Comparison of ENCODE assay signal across 15 mouse cellular contexts in the genomic region with DNA sequence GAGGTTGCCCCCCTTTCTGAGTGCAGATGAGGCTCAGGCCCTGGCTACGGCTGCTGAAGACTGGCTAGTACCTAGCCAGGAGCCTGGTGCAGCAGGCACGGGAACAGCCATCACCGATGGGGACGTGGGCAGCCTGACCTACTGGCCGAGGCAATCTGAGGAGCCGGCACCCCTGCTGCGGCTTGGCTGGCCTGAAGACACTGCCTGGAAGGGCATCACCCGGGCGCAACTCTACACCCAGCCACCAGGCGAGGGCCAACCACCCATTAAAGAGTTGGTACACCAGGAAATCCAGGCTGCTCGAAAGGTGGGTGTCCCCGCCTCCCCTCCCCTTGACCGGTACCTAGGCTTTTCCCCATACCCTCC. TPM values are rescaled to one million over a fixed set of nuclear protein-coding genes. Genes with fewer than 3 reads are reported as not detected.
DNase-seq lines count a peak whose midpoint lies in the region; ATAC-seq and TF ChIP-seq lines count a peak whose summit lies in the region.
"Had no signal": no experiment of that assay in that cellular context is flagged by ENCODE, and none has a peak within 500 bp of the region (broad histone marks: within the 10 kb centered on the region; RNA-seq: fewer than 3 reads in every experiment).

No protein-coding gene starts in this region.

- no peaks in the 10 kb centered on the region for H3K9me3 ChIP-seq in forebrain, embryonic 11.5 days (ENCODE audit: control insufficient read depth, low read length)
- H3K9me3 ChIP-seq in forebrain, embryonic 13.5 days (replicated peaks): no peaks in the 10 kb centered on the region
- no peaks in the 10 kb centered on the region for H3K9me3 ChIP-seq in midbrain, embryonic 10.5 days (replicated peaks)
- H3K9me3 ChIP-seq in midbrain, embryonic 15.5 days: no peaks in the 10 kb centered on the region
- H3K9me3 ChIP-seq in embryonic facial prominence, embryonic 12.5 days: no peaks in the 10 kb centered on the region
- H3K9me3 ChIP-seq in midbrain, postnatal 0 days (ENCODE audit: low read length): no peaks in the 10 kb centered on the region
- H3K9me3 ChIP-seq: forebrain, embryonic 10.5 days; limb, embryonic 13.5 days had no signal

- peak; percentile 54 for DNase-seq in forebrain, embryonic 11.5 days (ENCODE audit: low spot score)
- no peak for DNase-seq in midbrain, embryonic 10.5 days (ENCODE audit: low spot score)
- DNase-seq in midbrain, postnatal 0 days (ENCODE audit: low spot score): no peak
- DNase-seq in kidney, postnatal 36 days: no peak
- DNase-seq in spleen, adult 18-20 months: no peak
- DNase-seq: adrenal gland, postnatal 10 days; B cell, adult 2 months; gastrocnemius, postnatal 25 days had no signal

- peaks cover 24% of the 10 kb centered on the region for H3K36me3 ChIP-seq in forebrain, embryonic 11.5 days (ENCODE audit: control insufficient read depth, insufficient read depth, low read length)
- H3K36me3 ChIP-seq in forebrain, embryonic 13.5 days (ENCODE audit: poor library complexity, severe bottlenecking): peaks cover 83% of the 10 kb centered on the region
- peaks cover 86% of the 10 kb centered on the region for H3K36me3 ChIP-seq in midbrain, embryonic 10.5 days
- H3K36me3 ChIP-seq in midbrain, embryonic 15.5 days (replicated peaks): peaks cover 27% of the 10 kb centered on the region
- H3K36me3 ChIP-seq in embryonic facial prominence, embryonic 12.5 days: peaks cover 80% of the 10 kb centered on the region
- H3K36me3 ChIP-seq in midbrain, postnatal 0 days (ENCODE audit: insufficient read depth, low read length): peaks cover 48% of the 10 kb centered on the region

- peak; percentile 12; the same call in 1 of the 2 replicates for TF ChIP-seq CTCF in midbrain, postnatal 0 days (IDR thresholded peaks at IDR 0.05)

- ATAC-seq in forebrain, embryonic 11.5 days (replicated peaks; ENCODE audit: low FRiP score): no peak
- ATAC-seq in forebrain, embryonic 13.5 days: no peak
- no peak for ATAC-seq in midbrain, embryonic 15.5 days (replicated peaks)
- no peak for ATAC-seq in embryonic facial prominence, embryonic 12.5 days (ENCODE audit: insufficient number of reproducible peaks, insufficient read depth, low FRiP score, low TSS enrichment)
- ATAC-seq in midbrain, postnatal 0 days (ENCODE audit: low FRiP score): no peak

- H3K4me3 ChIP-seq in forebrain, embryonic 11.5 days (ENCODE audit: low read depth, low read length): no peak overlapping the region
- no peak overlapping the region for H3K4me3 ChIP-seq in forebrain, embryonic 13.5 days
- peak overlapping the region; percentile 2; the same call in 1 of the 2 replicates for H3K4me3 ChIP-seq in midbrain, embryonic 10.5 days
- H3K4me3 ChIP-seq in midbrain, embryonic 15.5 days: no peak overlapping the region
- no peak overlapping the region for H3K4me3 ChIP-seq in embryonic facial prominence, embryonic 12.5 days
- H3K4me3 ChIP-seq in midbrain, postnatal 0 days (ENCODE audit: low read depth, low read length): no peak overlapping the region
- H3K4me3 ChIP-seq: forebrain, embryonic 10.5 days; limb, embryonic 13.5 days had no signal

- H3K27ac ChIP-seq in forebrain, embryonic 11.5 days (ENCODE audit: low read depth, low read length): no peak overlapping the region
- H3K27ac ChIP-seq in forebrain, embryonic 13.5 days: no peak overlapping the region
- no peak overlapping the region for H3K27ac ChIP-seq in midbrain, embryonic 10.5 days (replicated peaks)
- no peak overlapping the region for H3K27ac ChIP-seq in midbrain, embryonic 15.5 days
- no peak overlapping the region for H3K27ac ChIP-seq in embryonic facial prominence, embryonic 12.5 days
- H3K27ac ChIP-seq in midbrain, postnatal 0 days (ENCODE audit: low read depth, low read length): no peak overlapping the region
- H3K27ac ChIP-seq: forebrain, embryonic 10.5 days; hindbrain, embryonic 14.5 days; limb, embryonic 13.5 days had no signal

- H3K4me1 ChIP-seq in forebrain, embryonic 11.5 days (replicated peaks; ENCODE audit: control insufficient read depth, insufficient read depth, low read length): peaks cover 6% of the 10 kb centered on the region
- H3K4me1 ChIP-seq in forebrain, embryonic 13.5 days: peaks cover 20% of the 10 kb centered on the region
- peaks cover 32% of the 10 kb centered on the region for H3K4me1 ChIP-seq in midbrain, embryonic 10.5 days
- peaks cover 16% of the 10 kb centered on the region for H3K4me1 ChIP-seq in midbrain, embryonic 15.5 days
- H3K4me1 ChIP-seq in embryonic facial prominence, embryonic 12.5 days: peaks cover 18% of the 10 kb centered on the region
- peaks cover 3% of the 10 kb centered on the region; the same call in 1 of the 2 replicates for H3K4me1 ChIP-seq in midbrain, postnatal 0 days (ENCODE audit: insufficient read depth, low read length)

- 87% methylated on average over 13 of the region's 13 CpGs for WGBS in forebrain, embryonic 11.5 days
- 77% methylated on average over 13 of the region's 13 CpGs for WGBS in forebrain, embryonic 13.5 days
- WGBS in midbrain, embryonic 10.5 days: 88% methylated on average over 13 of the region's 13 CpGs
- 86% methylated on average over 13 of the region's 13 CpGs for WGBS in midbrain, embryonic 15.5 days
- 80% methylated on average over 13 of the region's 13 CpGs for WGBS in embryonic facial prominence, embryonic 12.5 days
- 85% methylated on average over 13 of the region's 13 CpGs for WGBS in midbrain, postnatal 0 days

- H3K27me3 ChIP-seq in forebrain, embryonic 11.5 days (ENCODE audit: control insufficient read depth, insufficient read depth, low read length): no peaks in the 10 kb centered on the region
- no peaks in the 10 kb centered on the region for H3K27me3 ChIP-seq in forebrain, embryonic 13.5 days
- no peaks in the 10 kb centered on the region for H3K27me3 ChIP-seq in midbrain, embryonic 10.5 days (ENCODE audit: low read depth, poor library complexity, severe bottlenecking)
- no peaks in the 10 kb centered on the region for H3K27me3 ChIP-seq in midbrain, embryonic 15.5 days (replicated peaks)
- no peaks in the 10 kb centered on the region for H3K27me3 ChIP-seq in embryonic facial prominence, embryonic 12.5 days
- H3K27me3 ChIP-seq in midbrain, postnatal 0 days (ENCODE audit: insufficient read depth, low read length): no peaks in the 10 kb centered on the region
- H3K27me3 ChIP-seq: limb, embryonic 13.5 days had no signal

- H3K4me2 ChIP-seq in forebrain, embryonic 11.5 days (ENCODE audit: low read depth, low read length, severe bottlenecking): no peak overlapping the region
- H3K4me2 ChIP-seq in forebrain, embryonic 13.5 days: no peak overlapping the region
- no peak overlapping the region for H3K4me2 ChIP-seq in midbrain, embryonic 15.5 days
- H3K4me2 ChIP-seq in embryonic facial prominence, embryonic 12.5 days (replicated peaks): no peak overlapping the region
- no peak overlapping the region for H3K4me2 ChIP-seq in midbrain, postnatal 0 days (ENCODE audit: low read depth, low read length, poor library complexity, severe bottlenecking)
- H3K4me2 ChIP-seq: hindbrain, embryonic 14.5 days; limb, embryonic 13.5 days had no signal

- H3K9ac ChIP-seq in forebrain, embryonic 11.5 days (ENCODE audit: low read length): no peak overlapping the region
- no peak overlapping the region for H3K9ac ChIP-seq in forebrain, embryonic 13.5 days
- no peak overlapping the region for H3K9ac ChIP-seq in midbrain, embryonic 15.5 days
- H3K9ac ChIP-seq in embryonic facial prominence, embryonic 12.5 days: 0 out of 2 replicates have a peak overlapping the region, but pooled peaks have one; percentile 8
- H3K9ac ChIP-seq in midbrain, postnatal 0 days (replicated peaks; ENCODE audit: low read length, poor library complexity, severe bottlenecking): 0 out of 2 replicates have a peak overlapping the region, but pooled peaks have one; percentile 13
- H3K9ac ChIP-seq: hindbrain, embryonic 14.5 days; limb, embryonic 13.5 days had no signal

RNA-seq across cellular contexts. Expression of a gene that starts 1.3 kb away (rescaled TPM):
- polyA plus RNA-seq in forebrain, embryonic 11.5 days (2014; fragmentation: Nextera tagmentation; extraction: Ambion mirVana): 0.80 and 1.2 TPM in 2 replicates
- polyA plus RNA-seq in forebrain, embryonic 13.5 days (2015; fragmentation: Nextera tagmentation; extraction: Ambion mirVana): 1.3 TPM in 2 replicates
- polyA plus RNA-seq in midbrain, embryonic 10.5 days (2016; fragmentation: Nextera tagmentation; extraction: Ambion mirVana): 1.7 and 2.0 TPM in 2 replicates
- polyA plus RNA-seq in midbrain, embryonic 15.5 days (2015; fragmentation: Nextera tagmentation; extraction: Ambion mirVana): 0.54 and 0.74 TPM in 2 replicates
- 1.3 TPM in 2 replicates for polyA plus RNA-seq in embryonic facial prominence, embryonic 12.5 days (2016; fragmentation: Nextera tagmentation; extraction: Ambion mirVana)
- 0.14 TPM in 1 of 2 replicates, not detected in the other for total RNA-seq in midbrain, postnatal 0 days (2014; rRNA removed)
- polyA plus RNA-seq in midbrain, postnatal 0 days (2015; fragmentation: Nextera tagmentation; extraction: Ambion mirVana): 0.16 and 0.25 TPM in 2 replicates

RNA-seq across cellular contexts. Expression of a gene that starts 3.3 kb away (rescaled TPM):
- polyA plus RNA-seq in forebrain, embryonic 11.5 days (2014; fragmentation: Nextera tagmentation; extraction: Ambion mirVana): not detected in 2 replicates
- not detected in 2 replicates for polyA plus RNA-seq in forebrain, embryonic 13.5 days (2015; fragmentation: Nextera tagmentation; extraction: Ambion mirVana)
- not detected in 2 replicates for polyA plus RNA-seq in midbrain, embryonic 10.5 days (2016; fragmentation: Nextera tagmentation; extraction: Ambion mirVana)
- polyA plus RNA-seq in midbrain, embryonic 15.5 days (2015; fragmentation: Nextera tagmentation; extraction: Ambion mirVana): not detected in 2 replicates
- not detected in 2 replicates for polyA plus RNA-seq in embryonic facial prominence, embryonic 12.5 days (2016; fragmentation: Nextera tagmentation; extraction: Ambion mirVana)
- not detected in 2 replicates for total RNA-seq in midbrain, postnatal 0 days (2014; rRNA removed)
- not detected in 2 replicates for polyA plus RNA-seq in midbrain, postnatal 0 days (2015; fragmentation: Nextera tagmentation; extraction: Ambion mirVana)
- total RNA-seq: adrenal gland, postnatal 10 days; gastrocnemius, postnatal 25 days; megakaryocyte progenitor cell, adult 5-6 weeks had no signal
- polyA plus RNA-seq: hindbrain, embryonic 14.5 days; limb, embryonic 13.5 days had no signal

RNA-seq across cellular contexts. Expression of a gene that starts 4.5 kb away (rescaled TPM):
- polyA plus RNA-seq in forebrain, embryonic 11.5 days (2014; fragmentation: Nextera tagmentation; extraction: Ambion mirVana): 27.0 and 27.9 TPM in 2 replicates
- polyA plus RNA-seq in forebrain, embryonic 13.5 days (2015; fragmentation: Nextera tagmentation; extraction: Ambion mirVana): 25.3 and 29.7 TPM in 2 replicates
- 32.3 and 32.8 TPM in 2 replicates for polyA plus RNA-seq in midbrain, embryonic 10.5 days (2016; fragmentation: Nextera tagmentation; extraction: Ambion mirVana)
- 24.5 and 26.4 TPM in 2 replicates for polyA plus RNA-seq in midbrain, embryonic 15.5 days (2015; fragmentation: Nextera tagmentation; extraction: Ambion mirVana)
- polyA plus RNA-seq in embryonic facial prominence, embryonic 12.5 days (2016; fragmentation: Nextera tagmentation; extraction: Ambion mirVana): 34.7 and 35.3 TPM in 2 replicates
- 22.4 and 23.5 TPM in 2 replicates for total RNA-seq in midbrain, postnatal 0 days (2014; rRNA removed)
- 15.8 and 18.1 TPM in 2 replicates for polyA plus RNA-seq in midbrain, postnatal 0 days (2015; fragmentation: Nextera tagmentation; extraction: Ambion mirVana)

RNA-seq across cellular contexts. Expression of a gene that starts 7.1 kb away (rescaled TPM):
- 936 and 958 TPM in 2 replicates for polyA plus RNA-seq in forebrain, embryonic 11.5 days (2014; fragmentation: Nextera tagmentation; extraction: Ambion mirVana)
- polyA plus RNA-seq in forebrain, embryonic 13.5 days (2015; fragmentation: Nextera tagmentation; extraction: Ambion mirVana): 808 and 823 TPM in 2 replicates
- polyA plus RNA-seq in midbrain, embryonic 10.5 days (2016; fragmentation: Nextera tagmentation; extraction: Ambion mirVana): 965 and 1,116 TPM in 2 replicates
- 537 and 538 TPM in 2 replicates for polyA plus RNA-seq in midbrain, embryonic 15.5 days (2015; fragmentation: Nextera tagmentation; extraction: Ambion mirVana)
- 926 and 973 TPM in 2 replicates for polyA plus RNA-seq in embryonic facial prominence, embryonic 12.5 days (2016; fragmentation: Nextera tagmentation; extraction: Ambion mirVana)
- 801 and 989 TPM in 2 replicates for total RNA-seq in midbrain, postnatal 0 days (2014; rRNA removed)
- polyA plus RNA-seq in midbrain, postnatal 0 days (2015; fragmentation: Nextera tagmentation; extraction: Ambion mirVana): 473 and 492 TPM in 2 replicates

RNA-seq across cellular contexts. Expression of a gene that starts 17.4 kb away (rescaled TPM):
- polyA plus RNA-seq in forebrain, embryonic 11.5 days (2014; fragmentation: Nextera tagmentation; extraction: Ambion mirVana): 2.9 and 3.3 TPM in 2 replicates
- polyA plus RNA-seq in forebrain, embryonic 13.5 days (2015; fragmentation: Nextera tagmentation; extraction: Ambion mirVana): 2.5 and 3.0 TPM in 2 replicates
- polyA plus RNA-seq in midbrain, embryonic 10.5 days (2016; fragmentation: Nextera tagmentation; extraction: Ambion mirVana): 2.1 and 2.9 TPM in 2 replicates
- 3.3 and 3.8 TPM in 2 replicates for polyA plus RNA-seq in midbrain, embryonic 15.5 days (2015; fragmentation: Nextera tagmentation; extraction: Ambion mirVana)
- 6.9 and 11.5 TPM in 2 replicates for polyA plus RNA-seq in embryonic facial prominence, embryonic 12.5 days (2016; fragmentation: Nextera tagmentation; extraction: Ambion mirVana)
- 8.4 and 9.6 TPM in 2 replicates for total RNA-seq in midbrain, postnatal 0 days (2014; rRNA removed)
- polyA plus RNA-seq in midbrain, postnatal 0 days (2015; fragmentation: Nextera tagmentation; extraction: Ambion mirVana): 4.6 and 4.8 TPM in 2 replicates

Comparison
In these comparisons a context has a peak if more than half of its experiments do, and no peak if none do; other contexts are left out.
1. H3K9ac ChIP-seq: peak in embryonic facial prominence, embryonic 12.5 days (single experiment) and midbrain, postnatal 0 days (single experiment); none in forebrain, embryonic 11.5 days (single experiment), forebrain, embryonic 13.5 days (single experiment) and midbrain, embryonic 15.5 days (single experiment).